Mouse (Mus musculus): Measurements from ENCODE around the gene Wfikkn2.

- TF ChIP-seq POLR2A (IDR thresholded peaks at IDR 0.05; ENCODE audit: borderline replicate concordance, insufficient read depth, low read length) (no peak), CTCF (IDR thresholded peaks at IDR 0.05; ENCODE audit: borderline replicate concordance, insufficient read depth, low read depth, low read length) (no peak)
Observed at GRCm38 (mm10) chr11:94287105-94287504, 41.3 kb upstream of the Wfikkn2 start.

Measured in cerebellum, adult 2 months (tissue).